Mouse (Mus musculus): Measurements from ENCODE around the gene Taar5. TPM values are rescaled to one million over a fixed set of nuclear protein-coding genes. Genes with fewer than 3 reads are reported as not detected.

Gene Taar5
- total RNA-seq (2015; ENCODE audit: low replicate concordance) (not detected in 2 replicates), total RNA-seq (2017; ENCODE audit: low replicate concordance) (not detected in 2 replicates)

DNA sequence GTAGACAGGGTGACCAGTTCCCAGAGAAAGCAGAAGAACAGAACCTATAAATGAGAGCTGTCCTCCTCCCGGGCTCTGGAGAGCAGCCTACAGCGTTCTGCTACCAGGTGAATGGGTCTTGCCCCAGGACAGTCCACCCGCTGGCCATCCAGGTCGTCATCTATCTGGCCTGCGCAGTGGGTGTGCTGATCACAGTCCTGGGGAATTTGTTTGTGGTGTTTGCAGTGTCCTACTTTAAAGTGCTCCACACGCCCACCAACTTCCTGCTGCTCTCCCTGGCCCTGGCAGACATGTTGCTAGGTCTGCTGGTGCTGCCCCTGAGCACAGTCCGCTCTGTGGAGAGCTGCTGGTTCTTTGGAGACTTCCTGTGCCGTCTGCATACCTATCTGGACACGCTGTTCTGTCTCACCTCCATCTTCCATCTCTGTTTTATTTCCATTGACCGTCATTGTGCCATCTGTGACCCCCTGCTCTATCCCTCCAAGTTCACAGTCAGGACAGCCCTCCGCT is at the start of gene Taar5:
Gene Taar5, plus strand, starts transcription at position 51 of the 510 bp plus-strand sequence.
- no peak for ATAC-seq (replicated peaks; ENCODE audit: low FRiP score, poor library complexity, severe bottlenecking)

DNA sequence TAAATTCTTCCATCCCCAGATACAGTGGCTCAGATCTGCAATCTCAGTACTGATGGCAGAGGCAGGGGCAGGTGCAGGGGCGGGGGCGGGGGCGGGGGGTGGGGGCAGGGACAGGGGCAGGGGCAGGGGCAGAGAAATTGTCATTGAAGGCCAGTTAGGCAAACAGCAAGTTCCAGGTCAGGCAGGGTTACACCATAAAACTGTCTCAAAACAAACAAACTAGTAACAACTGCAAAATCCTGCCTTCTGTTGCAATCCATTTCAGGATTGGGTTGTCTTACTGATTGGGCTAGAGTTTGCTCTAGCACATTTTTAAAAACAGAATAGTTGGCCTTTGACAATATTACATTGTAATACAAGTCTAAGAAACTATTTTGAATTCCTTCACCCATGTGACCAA is 48.0 kb upstream of the Taar5 start:
- no peak for ATAC-seq (replicated peaks; ENCODE audit: low FRiP score, poor library complexity, severe bottlenecking)

DNA sequence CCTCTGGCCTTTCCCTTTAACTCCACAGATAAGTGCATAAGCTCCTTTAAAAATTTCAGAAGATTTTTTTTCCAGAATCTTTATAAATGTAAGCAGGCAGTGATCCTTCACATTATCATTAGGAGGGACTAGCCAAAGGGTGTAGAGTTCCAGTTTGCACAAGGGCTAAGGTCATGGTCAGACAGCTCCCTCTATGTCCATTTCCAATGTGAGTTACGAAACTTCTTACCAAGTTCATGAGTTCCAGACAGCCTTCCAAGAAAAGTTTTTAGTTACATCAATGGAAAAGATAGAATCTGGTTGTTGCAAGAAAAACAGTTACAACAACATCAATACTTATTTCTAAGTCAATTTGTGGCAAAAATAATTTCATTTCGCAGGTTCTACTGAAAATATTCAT is 46.6 kb upstream of the Taar5 start:
- ATAC-seq (replicated peaks; ENCODE audit: low FRiP score, poor library complexity, severe bottlenecking): no peak

DNA sequence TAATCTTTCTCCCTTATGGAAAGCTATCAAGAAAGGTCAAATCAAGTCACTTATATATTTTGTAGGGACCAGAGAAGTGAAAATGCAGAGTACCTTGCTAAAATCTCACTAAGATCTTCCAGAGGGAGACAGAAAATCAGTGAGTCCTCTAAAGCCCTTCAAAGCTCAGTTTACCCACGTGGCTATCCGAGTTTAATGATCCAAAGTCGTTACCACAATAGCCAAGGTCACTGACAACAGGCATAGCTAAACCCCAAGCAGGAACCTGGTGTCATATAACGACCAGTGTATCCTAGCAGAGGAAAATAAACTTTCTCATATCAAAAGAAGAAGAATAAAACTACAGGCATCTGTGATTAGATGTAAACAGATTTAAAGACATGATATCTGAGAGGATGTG is 32.9 kb upstream of the Taar5 start:
- no peak for ATAC-seq (replicated peaks; ENCODE audit: low FRiP score, poor library complexity, severe bottlenecking)

DNA sequence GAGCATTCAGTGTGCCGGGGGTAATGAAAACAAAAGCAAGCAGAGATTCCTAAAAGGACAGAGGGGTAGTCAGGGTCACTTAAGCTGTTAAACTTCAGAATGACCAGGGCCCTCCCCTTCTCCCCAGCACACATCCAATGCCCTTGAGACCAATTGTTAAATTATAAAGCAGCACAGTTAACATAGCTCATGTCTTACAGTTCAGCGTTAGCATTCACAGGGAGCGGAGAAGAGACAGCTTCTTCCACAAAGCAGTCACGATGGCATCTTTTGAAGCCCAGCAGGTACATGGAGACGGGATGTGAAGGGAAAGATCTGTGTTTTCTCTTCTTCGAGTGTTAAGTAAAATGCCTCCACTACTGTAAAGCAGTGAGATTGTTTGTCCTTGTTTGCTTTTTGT is 32.2 kb upstream of the Taar5 start, which contains the start of gene Taar2:
Gene Taar2, plus strand, starts transcription at position 261 of the 400 bp plus-strand sequence.
- ATAC-seq (replicated peaks; ENCODE audit: low FRiP score, poor library complexity, severe bottlenecking): no peak

DNA sequence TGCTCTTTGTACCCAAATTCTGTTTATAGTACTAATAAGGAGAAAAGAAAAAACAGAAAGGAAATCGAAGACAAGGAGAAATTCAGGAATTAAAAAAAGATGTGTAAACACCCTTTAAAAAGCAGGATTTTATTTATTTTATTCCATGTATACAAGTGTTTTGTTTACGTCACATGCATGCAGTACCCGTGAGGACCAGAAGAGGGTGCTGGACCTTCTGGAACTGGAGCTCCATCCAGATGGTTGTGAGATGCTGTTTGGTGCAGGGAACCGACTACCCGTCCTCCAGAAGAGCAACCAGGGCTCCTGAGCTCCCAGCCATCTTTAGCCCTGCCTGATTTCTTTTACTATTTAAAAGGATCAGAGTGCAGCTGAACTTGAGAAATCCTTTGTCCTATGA is 28.0 kb upstream of the Taar5 start:
- no peak for ATAC-seq (replicated peaks; ENCODE audit: low FRiP score, poor library complexity, severe bottlenecking)

DNA sequence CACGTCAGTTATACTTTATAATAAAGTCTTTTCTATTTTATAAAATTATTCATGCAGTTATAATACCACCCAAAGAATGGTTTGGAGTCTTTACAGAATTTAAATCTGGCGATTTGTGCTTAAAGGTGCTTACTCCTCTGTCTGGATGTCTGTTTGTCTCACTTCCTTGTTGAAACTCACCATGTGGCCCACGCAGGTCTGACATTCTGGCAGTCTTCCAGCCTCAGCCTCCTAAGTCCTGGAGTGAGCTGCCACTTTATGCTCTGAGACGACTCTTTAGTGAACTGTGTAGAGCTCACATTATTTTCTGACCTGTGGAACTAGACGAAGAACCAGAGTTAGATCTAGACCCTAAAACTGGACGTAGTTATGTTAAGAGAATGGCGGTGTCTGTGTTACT is 22.5 kb upstream of the Taar5 start:
- ATAC-seq (replicated peaks; ENCODE audit: low FRiP score, poor library complexity, severe bottlenecking): no peak

DNA sequence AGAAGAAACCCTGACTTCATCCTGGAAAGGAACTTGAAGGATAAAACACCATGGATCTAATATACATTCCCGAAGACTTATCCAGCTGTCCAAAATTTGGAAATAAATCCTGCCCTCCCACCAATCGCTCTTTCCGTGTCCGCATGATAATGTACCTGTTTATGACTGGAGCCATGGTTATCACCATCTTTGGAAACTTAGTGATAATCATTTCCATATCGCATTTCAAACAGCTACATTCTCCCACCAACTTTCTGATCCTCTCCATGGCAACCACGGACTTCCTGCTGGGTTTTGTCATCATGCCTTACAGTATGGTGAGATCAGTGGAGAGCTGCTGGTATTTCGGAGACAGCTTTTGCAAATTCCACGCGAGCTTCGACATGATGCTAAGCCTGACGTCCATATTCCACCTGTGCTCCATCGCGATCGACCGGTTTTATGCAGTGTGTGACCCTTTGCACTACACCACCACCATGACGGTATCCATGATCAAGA is 20.9 kb upstream of the Taar5 start, which contains the start of gene Taar3:
Gene Taar3, plus strand, starts transcription at position 51 of the 498 bp plus-strand sequence.
- ATAC-seq (replicated peaks; ENCODE audit: low FRiP score, poor library complexity, severe bottlenecking): no peak

DNA sequence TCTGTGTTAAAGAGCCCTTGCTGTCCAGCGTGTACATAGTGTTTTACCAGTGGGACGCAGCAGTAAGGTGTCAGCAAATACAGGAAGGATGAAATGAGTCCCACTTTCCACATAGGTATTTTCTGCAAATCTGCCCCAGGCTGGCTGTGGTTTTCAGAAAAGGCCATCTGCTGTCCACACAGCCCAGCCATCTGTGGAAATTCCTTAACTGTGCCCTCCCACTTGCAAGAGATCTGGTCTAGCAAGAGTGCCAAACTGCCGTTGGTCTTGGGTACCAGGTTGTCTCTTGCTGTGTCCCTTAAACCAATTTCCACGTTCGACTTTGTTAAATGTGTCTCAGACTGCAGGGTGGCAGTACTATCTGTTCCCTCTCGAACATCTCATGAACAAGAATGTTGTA is 18.8 kb upstream of the Taar5 start:
- no peak for ATAC-seq (replicated peaks; ENCODE audit: low FRiP score, poor library complexity, severe bottlenecking)

DNA sequence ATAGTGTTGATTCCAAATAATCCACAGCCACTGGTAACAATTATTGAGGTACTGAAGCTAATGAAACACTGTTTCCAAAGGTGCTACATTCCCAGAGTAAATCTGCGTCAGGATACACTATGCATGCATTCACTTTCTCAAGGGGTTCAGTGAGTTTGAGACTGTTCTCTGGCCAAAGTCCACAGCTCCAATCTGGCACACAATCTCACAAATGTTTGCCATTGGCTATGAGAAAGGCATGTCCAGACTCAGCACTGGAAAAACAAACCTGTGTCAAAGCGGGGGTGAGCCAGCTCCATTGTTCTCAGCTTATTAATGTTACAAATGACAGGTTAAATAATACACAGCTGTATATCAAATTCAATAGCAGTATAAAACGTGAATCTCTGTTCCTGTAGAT is 11.4 kb upstream of the Taar5 start:
- no peak for ATAC-seq (replicated peaks; ENCODE audit: low FRiP score, poor library complexity, severe bottlenecking)

DNA sequence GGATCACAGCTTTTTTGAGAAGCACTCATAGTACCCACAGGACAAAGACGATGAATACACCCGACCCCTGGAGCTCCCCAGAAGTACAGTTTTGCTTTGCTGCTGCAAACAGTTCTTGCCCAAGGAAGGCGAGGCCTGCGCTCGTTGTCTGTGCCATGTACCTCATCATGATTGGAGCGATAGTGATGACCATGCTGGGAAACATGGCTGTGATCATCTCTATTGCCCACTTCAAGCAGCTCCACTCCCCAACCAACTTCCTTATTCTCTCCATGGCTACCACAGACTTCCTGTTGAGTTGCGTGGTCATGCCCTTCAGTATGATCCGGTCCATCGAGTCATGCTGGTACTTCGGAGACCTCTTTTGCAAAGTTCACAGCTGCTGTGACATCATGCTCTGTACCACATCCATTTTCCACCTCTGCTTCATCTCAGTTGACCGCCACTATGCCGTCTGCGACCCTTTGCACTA is 10.0 kb upstream of the Taar5 start, which contains the start of gene Taar4:
Gene Taar4, plus strand, starts transcription at position 51 of the 472 bp plus-strand sequence.
- ATAC-seq (replicated peaks; ENCODE audit: low FRiP score, poor library complexity, severe bottlenecking): no peak

DNA sequence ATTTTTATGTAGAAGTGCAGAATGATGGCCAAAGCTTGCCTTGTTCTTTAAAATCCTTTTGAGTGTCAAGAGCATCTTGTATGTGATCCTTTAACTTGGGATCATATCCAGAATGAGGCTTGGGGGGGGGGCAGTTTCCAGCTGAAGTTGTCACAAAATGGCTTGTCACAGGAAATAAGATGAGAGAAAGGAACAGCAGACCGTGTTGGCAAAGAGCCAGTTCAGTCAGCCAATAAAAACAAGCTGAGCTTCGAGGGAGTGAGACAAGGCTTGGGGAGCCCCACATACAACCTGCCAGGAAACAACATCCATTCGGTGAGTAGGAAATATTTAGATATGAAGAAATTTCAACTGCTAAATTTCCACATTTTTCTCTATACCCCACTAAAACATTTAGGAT is 7.1 kb upstream of the Taar5 start:
- ATAC-seq (replicated peaks; ENCODE audit: low FRiP score, poor library complexity, severe bottlenecking): no peak

DNA sequence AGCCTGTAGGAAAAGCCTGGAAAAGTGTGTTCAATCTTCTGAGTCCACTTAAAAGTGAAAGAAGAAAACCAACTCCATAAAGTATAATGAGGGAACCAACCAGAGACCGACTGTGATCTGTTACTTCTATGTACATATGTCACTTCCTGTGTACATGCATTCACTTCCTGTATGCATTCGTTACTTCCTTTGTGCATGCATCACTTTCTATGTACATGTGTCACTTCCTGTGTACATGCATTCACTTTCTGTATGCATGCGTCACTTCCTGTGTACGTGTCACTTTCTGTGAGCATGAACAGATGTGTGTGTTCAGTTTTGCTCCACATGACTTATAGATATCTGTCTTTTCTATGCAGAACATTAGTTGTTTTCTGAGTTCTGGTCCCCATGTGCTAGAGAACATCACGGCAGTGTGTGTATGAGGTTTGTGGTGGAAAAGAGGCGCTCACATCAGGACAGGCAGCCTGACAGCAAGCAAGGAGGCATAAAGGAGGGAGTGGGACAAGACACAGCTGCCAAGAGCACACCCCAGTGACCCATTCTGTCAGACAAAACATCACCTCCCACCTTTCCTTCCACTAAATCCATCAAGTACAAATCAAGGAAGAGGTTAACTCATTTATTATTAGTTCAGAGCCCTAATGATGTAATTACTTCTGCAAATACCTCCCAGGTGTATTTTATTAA is 5.4 kb upstream of the Taar5 start:
- no peak for ATAC-seq (replicated peaks; ENCODE audit: low FRiP score, poor library complexity, severe bottlenecking)

DNA sequence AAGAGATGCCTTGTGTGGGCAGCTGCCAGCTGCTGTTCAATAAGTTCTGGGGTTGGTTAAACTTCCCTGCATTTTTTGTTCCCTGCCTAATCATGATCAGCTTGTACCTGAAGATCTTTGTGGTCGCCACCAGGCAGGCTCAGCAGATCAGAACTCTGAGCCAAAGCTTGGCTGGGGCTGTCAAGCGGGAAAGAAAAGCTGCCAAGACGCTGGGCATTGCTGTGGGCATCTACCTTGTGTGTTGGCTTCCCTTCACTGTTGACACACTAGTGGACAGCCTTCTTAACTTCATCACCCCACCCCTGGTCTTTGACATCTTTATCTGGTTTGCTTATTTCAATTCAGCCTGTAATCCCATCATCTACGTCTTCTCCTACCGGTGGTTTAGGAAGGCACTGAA is 750 bp downstream of the Taar5 start:
- ATAC-seq (replicated peaks; ENCODE audit: low FRiP score, poor library complexity, severe bottlenecking): no peak

DNA sequence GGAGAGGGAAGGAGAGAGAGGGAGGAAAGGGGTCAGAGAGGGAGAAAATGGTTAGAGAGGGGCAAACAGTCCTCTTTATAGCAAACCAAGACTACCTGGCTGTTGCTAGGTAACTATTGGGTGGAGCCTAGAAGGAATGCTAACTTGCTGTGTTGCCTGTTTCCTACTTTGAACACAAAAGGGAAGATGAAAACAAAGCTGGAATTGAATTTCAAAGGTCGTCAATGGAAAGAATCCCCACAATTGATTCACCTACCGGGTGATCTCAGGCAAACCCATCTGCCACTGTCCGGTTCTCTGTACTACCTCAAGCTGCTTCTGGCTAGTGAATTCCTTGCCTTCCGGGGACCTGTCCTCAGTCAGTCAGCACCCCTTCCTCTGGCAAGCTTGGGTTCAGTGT is 7.5 kb downstream of the Taar5 start:
- ATAC-seq (replicated peaks; ENCODE audit: low FRiP score, poor library complexity, severe bottlenecking): no peak

DNA sequence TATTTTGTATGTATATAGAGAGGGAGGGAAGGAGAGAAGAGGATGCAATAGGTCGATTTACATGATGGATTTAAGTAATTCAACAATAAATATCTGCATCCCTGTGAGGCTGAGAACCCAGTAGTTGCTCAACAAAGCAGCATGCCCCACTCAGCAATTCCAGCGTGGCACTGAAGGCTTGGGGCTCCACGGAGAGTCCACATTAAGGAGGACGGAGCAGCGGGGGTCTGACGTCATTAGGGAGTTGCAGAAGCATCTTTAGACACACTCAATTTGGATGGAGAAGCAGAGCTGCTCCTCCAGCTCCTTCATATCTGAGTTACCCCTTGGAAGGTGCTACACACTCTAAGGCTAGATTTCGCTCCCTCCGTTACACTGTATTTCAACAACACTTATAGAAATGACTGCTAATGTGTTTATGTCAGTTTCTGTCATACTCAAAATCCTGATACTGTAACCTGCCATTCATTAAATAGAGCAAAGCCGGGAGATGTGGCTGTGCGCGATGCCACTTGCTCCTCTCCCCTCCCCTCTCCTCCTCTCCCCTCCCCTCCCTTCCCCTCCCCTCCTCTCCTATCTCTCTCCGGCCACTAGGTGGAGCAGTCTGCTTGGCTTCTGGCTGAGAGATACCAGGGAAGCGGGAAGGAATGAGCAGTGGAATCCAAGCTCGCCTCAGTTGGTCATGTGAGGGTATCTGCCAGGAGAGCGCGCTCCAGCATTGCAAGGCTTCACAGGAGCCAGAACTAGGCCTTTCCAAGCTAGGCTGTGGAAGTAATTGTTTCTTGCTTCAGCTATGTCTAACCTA is 8.6 kb downstream of the Taar5 start:
- peak; percentile 61 for ATAC-seq (replicated peaks; ENCODE audit: low FRiP score, poor library complexity, severe bottlenecking)

DNA sequence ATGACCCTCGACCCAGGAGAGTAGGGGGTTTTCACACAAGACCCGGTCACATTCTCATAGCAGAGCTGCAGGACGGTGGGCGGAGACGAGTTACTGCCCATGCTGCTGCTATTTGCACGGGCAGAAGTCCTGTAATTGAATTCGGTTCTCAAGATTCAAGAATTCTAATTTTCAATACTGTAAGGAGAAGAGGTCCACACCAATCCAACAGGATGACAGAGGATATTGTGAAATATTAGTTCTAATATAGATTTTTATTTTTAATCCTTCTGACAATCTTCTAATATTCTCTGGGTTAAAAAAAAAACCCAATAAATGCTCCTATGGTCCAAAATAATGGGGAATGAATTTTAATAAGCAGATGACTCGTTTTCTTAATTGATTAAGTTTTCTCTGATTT is 15.0 kb downstream of the Taar5 start, which contains the start of gene Taar6:
Gene Taar6, minus strand, starts transcription at position 101 of the 400 bp plus-strand sequence.
- no peak for ATAC-seq (replicated peaks; ENCODE audit: low FRiP score, poor library complexity, severe bottlenecking)

DNA sequence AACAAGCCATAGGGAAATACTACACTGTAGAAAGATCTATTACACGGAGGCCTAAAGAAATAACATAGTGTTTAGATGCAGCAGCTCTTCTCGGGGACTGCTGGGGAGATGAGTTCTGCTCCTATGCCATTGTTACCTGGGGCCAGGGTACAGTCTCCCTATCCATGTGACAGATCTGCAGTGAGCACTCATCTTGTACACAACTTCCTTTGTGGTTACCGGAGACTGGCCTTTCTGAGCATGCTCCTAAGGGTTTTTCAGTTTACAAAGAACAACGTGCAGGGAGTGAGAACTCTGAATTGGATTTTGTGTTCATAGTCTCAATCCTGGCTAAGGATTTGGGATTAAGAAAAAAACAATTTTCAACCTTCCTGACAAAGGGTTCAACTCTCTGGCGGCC is 15.9 kb downstream of the Taar5 start:
- ATAC-seq (replicated peaks; ENCODE audit: low FRiP score, poor library complexity, severe bottlenecking): no peak

DNA sequence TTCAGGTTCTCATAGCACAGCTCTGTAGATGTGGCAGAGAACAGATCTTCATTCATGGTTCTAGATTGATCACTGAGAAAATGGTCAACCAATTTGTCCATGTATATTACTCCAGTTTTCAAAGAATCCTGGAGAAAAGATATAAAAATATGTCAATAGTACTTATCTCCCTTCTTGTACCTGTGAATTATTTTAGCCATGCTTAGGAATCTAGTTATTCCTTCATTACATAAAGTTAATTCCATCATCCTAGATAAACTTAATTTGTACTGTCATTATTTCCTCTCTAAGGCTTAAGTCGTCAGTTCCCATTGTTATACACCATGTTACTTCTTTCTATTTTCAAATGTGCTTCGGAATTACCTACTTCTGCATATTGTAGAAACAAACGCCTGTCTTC is 22.9 kb downstream of the Taar5 start, which contains the start of gene Taar7a:
Gene Taar7a, minus strand, starts transcription at position 101 of the 400 bp plus-strand sequence.
- ATAC-seq (replicated peaks; ENCODE audit: low FRiP score, poor library complexity, severe bottlenecking): no peak

DNA sequence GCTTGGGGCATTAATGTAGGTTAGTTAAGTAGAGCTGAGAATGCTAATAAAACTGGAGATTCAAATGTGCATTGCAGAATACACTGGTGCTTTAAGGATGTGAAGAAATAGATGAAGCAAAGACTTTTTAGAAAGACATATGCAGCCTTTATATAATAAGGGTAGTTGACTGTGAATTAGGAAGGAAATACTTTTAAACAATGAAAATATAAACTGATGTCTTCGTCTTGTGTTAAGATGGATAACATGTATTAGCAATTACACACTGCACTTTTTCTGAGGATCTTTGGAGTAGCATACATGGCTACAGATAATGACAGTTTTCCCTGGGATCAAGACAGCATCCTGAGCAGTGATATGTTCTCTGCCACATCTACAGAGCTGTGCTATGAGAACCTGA is 29.1 kb downstream of the Taar5 start, which contains the start of gene Taar7b:
Gene Taar7b, plus strand, starts transcription at position 301 of the 400 bp plus-strand sequence.
- no peak for ATAC-seq (replicated peaks; ENCODE audit: low FRiP score, poor library complexity, severe bottlenecking)
